Mouse (Mus musculus) brain, embryonic 14.5 days (tissue): ENCODE measurements around the gene Disp1.

Experiments
- CTCF ChIP-seq: fragments of 200-500 bp; IDR thresholded peaks from 2 replicates; pipeline ENCODE4 v1.5.1; 2012; ENCODE audit warnings: inconsistent platforms, mild to moderate bottlenecking, moderate library complexity, borderline replicate concordance; ENCODE audit not compliant: insufficient read depth, insufficient read length; ENCODE audit errors: extremely low read depth
- POLR2A ChIP-seq: fragments of 200-500 bp; IDR thresholded peaks from 2 replicates; pipeline ENCODE4 v1.6.1; 2012; ENCODE audit warnings: mild to moderate bottlenecking, inconsistent platforms, borderline replicate concordance; ENCODE audit not compliant: poor library complexity, insufficient read depth, insufficient read length, severe bottlenecking; ENCODE audit errors: extremely low read depth

- no peak for TF ChIP-seq CTCF
- no peak for TF ChIP-seq POLR2A
Measured at GRCm38 (mm10) chr1:183097606-183098005, 123.7 kb downstream of the Disp1 start.
